Mouse (Mus musculus) cortical plate, adult 2 months (tissue): Measurements from ENCODE around the gene Espnl. TPM values are rescaled to one million over a fixed set of nuclear protein-coding genes. Genes with fewer than 3 reads are reported as not detected.

Experiments used
- H3K27ac ChIP-seq: fragments of 200-500 bp; 2 replicates; pipeline ENCODE4 v1.5.1; 2012; ENCODE audit warnings: low read length, control low read depth, inconsistent platforms; ENCODE audit not compliant: insufficient read depth
- H3K4me1 ChIP-seq: fragments of 200-500 bp; 2 replicates; pipeline ENCODE4 v1.6.1; 2011; ENCODE audit warnings: low read length; ENCODE audit not compliant: control insufficient read depth, insufficient read depth
- H3K4me3 ChIP-seq: fragments of 200-500 bp; 2 replicates; pipeline ENCODE4 v1.5.1; 2011; ENCODE audit warnings: mild to moderate bottlenecking, low read length, control low read depth; ENCODE audit not compliant: insufficient read depth
- CTCF ChIP-seq: fragments of 200-500 bp; IDR thresholded peaks from 2 replicates; pipeline ENCODE4 v1.5.1; 2011; ENCODE audit warnings: mild to moderate bottlenecking, control low read depth, low read length; ENCODE audit not compliant: insufficient read depth; ENCODE audit errors: extremely low read depth
- POLR2A ChIP-seq: fragments of 200-500 bp; IDR thresholded peaks from 2 replicates; pipeline ENCODE4 v1.6.1; 2011; ENCODE audit warnings: mild to moderate bottlenecking, low read length, control low read depth; ENCODE audit not compliant: insufficient read depth; ENCODE audit errors: extremely low read depth
- polyA plus RNA-seq: library from polyadenylated mRNA; depleted of rRNA; stranded (reverse); fragments of >200 nt; gene quantifications from 2 replicates; pipeline ENCODE4 v1.2.3, GENCODE M21; 2012

Espnl gene
- polyA plus RNA-seq, 1 experiment: 0.19 TPM

DNA sequence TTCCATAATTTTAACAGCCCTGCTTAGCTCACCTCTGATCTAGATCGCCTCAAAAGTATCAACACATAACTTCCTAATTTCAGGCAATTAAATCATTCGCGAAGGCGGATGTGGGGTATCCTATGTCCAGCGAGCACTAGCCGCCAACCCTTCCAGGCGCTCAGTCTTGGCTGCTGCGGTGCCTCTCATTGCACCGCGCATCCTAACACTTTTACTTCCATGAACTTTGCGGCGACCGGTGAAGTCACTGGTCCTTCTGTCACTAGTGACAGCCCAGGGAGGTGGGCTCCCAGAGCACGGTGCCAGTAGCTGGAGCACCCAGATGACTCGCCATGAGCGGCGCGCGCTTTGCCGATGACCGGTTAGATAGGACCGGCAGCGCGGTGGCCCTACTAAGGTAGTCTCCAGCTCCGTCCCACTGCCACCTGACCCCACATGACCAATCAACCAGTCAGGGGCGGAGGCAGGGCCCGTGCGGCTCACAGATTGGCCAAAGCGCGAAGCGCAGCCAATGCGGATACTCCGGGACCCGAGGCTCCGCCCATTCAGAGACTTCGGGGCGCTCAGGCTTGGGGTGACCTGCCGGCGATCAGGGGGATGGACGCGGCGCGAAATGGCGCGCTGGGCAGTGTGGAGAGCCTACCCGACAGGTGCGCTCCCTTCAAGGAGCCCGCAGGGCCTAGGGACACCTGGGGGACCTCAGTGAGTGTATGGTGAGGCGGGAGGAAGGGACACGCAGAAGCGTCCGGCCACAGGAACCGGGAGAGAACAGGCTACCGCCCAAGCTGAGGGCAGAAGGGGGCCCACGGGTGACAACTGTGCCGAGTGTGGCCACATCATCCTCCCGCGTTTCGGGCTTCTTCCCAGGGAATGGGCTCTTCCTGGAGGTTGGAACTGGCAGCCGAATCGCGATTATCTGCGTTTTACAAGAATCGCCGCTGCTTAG lies 23.8 kb upstream of the Espnl start, which contains the start of gene Scly:
TSS of gene Scly (plus strand) at position 540 of the 946 bp plus-strand sequence.
- peaks cover 1% of the 10 kb centered on the region; the same call in 1 of the 2 replicates for H3K4me1 ChIP-seq
- peak within 1 kb of the TSS; percentile 72 for H3K4me3 ChIP-seq
- TF ChIP-seq POLR2A: peak; percentile 50; the same call in 1 of the 2 replicates
- TF ChIP-seq CTCF: no peak
- no peak within 1 kb of the TSS for H3K27ac ChIP-seq

DNA sequence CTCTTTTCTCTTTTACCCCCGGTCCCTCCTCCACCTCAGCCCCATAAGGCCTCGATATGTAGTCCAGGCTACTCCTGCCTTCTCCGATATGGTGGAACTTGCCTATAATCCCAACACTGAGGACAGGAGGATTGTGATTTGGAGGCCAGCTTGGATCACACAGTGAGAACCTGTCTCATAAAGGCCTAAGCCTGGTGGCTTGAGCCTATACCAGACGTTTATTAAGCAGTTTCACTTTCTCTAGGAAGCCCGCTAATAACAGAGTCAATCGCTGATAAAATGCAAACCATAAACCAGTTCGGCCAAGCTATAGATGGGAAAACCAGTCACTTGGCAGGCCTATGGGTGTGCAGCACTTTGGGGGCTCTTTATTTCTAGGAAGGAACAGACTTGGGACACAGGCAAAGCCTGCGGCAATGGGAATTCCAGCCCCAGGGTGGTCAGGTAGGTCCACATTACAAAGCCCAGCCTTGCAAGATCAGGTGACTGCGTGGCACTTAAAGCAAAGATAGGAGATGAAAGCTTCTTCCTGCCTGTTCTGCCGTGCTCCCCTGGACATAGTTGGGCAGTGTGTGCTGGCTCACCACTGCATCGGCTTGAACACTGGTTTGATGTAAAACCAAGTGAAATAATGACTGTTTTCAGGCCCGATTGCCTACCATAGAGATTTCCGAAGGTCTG lies 22.7 kb upstream of the Espnl start:
- H3K4me3 ChIP-seq: peak overlapping the region; percentile 72; the same call in 1 of the 2 replicates
- TF ChIP-seq POLR2A (no peak), CTCF (no peak)
- peaks cover 1% of the 10 kb centered on the region; the same call in 1 of the 2 replicates for H3K4me1 ChIP-seq
- H3K27ac ChIP-seq: no peak overlapping the region

DNA sequence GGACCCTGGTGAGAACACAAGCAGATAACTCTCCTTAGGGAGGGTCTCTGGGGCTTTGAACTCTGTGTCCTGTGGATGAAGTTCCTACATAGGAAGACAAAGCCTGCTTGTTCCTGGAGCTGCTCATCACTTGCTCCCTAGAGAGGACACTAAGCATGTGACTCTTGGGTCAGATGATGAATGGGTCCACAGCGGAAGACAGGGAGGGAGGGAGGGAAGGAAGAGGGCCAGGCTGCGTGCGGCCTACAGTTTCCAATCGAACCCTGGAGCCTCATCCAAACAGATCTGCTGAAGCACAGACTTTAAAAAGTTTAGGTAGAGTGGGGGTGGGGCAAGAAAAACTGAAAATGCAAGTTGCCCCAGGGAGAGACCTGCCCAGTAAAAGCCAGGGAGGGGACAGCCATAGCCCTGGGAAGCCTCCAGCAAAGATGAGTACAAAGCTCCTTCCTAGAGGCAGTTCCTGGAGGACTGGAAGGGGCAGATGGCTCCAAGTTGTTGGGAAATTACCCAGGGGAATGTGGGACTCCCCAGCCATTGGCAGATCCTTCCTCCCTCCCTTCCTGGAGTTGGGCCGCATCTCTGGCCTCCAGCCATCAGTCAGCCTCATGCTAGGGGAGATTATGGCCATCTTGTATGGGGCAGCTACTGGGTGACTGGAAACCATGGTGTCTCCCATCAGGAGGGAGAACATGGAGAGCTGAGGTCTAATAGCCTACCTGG lies 22.0 kb upstream of the Espnl start:
- TF ChIP-seq CTCF: no peak
- Histone ChIP-seq H3K27ac (no peak overlapping the region), H3K4me3 (no peak overlapping the region), H3K4me1 (peaks cover 1% of the 10 kb centered on the region; the same call in 1 of the 2 replicates)

DNA sequence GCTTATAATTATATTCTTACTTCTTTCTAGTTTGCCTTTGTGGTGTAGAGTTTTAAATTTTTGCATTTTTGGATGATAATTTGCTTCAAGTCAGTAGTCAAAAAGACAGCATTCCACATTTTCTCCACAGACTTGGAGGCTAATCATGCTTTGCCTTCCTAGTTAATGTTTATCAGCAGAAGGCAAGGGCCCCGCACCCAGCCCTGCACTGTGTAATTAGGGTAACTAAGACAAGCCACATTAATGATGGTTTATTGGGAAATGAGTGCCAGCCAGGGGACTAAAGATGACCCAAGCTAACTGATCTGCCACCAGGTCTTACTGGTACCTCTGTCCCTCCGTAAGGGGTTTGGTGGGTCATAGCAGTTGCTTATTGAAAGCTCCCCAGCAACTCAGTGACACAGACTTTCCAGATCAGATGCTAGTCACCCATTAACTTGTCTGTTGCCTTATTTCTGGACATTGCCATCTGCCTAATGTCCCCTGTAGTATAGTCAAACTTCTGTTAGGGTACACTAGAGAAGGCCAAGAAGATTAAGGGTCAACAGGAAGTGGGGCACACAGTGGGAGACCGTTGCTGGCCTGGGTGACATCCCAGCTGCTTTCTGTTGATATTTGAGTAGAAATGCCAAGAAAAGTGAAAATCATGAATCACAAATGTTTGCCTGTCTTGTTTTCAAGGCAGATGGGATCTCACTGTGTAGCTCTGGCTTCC lies 20.5 kb upstream of the Espnl start:
- Histone ChIP-seq H3K4me1 (peaks cover 1% of the 10 kb centered on the region; the same call in 1 of the 2 replicates), H3K27ac (no peak overlapping the region), H3K4me3 (no peak overlapping the region)
- TF ChIP-seq POLR2A (no peak), CTCF (no peak)

DNA sequence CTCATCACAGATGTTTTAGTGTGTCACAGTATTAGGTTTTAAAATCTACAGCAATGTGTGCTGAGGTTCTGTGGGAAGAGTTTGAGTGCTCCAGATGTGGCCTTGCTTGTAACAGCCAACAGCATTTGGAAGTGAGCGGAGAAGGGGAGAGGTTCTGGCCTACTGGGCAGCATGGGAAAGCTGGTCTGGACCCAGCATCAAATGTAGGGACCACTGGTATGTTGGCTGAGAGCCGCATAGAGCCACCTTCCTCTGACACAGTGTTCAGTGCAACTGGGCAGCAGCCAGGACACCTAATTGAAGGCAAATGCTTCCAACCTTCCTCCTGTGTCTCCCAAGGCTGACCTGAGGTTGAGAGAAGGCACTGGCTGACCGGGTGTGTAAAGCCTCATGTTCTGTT lies 19.9 kb upstream of the Espnl start:
- TF ChIP-seq CTCF: no peak
- no peak for TF ChIP-seq POLR2A
- peaks cover 1% of the 10 kb centered on the region; the same call in 1 of the 2 replicates for H3K4me1 ChIP-seq
- H3K27ac ChIP-seq: no peak overlapping the region
- no peak overlapping the region for H3K4me3 ChIP-seq

DNA sequence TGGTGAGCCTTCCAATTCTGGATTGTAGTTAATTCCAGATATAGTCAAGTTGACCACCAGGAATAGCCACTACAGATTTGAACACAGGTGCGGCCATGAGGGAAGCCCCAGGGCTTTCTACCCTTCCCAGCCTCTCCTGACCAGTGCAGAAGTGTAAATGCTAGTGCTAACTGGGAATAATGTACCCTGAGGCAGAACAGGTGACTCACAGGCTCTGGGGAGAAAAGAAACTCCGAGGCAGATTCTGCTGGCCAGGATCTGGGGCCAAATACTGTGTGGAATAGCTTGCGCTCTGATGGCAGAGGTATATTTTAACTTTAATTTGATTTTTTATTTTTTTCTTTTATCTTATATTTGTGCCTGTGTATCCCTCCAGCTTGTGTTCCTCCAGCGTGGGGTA lies 17.3 kb upstream of the Espnl start:
- TF ChIP-seq CTCF: no peak
- H3K4me3 ChIP-seq: no peak overlapping the region
- no peaks in the 10 kb centered on the region for H3K4me1 ChIP-seq
- H3K27ac ChIP-seq: no peak overlapping the region

DNA sequence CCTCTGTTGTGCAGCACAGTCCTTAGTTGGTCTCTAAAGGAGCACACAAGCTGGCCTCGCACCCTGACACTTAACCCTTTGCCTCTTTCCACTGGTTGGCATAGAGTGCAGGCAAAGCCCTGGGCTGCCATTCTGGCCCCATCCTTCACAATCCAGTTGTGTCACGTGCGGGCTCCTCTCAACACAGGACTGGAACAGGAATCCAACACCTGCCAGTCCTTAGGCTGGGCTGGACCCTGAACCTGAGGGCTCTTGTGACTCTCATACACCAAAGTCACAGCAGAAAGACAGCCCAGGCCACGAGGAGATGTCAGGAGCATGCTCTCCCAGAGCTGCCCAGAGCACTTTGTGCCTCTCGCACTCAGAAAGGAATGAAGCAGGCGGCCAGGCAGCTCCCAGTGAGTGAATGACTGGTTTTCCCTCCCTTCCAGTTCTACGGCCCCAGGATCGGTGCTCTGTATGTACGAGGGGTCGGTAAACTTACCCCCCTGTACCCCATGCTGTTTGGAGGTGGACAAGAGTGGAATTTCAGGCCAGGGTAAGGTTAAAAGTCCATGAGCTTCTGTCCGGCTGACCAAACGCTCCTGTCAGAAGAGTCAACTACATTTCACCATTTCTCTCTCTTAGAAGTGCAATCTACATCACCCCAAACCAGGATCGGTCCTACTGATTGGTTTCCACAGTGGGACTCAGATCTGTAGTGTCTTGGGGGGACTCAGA lies 12.3 kb upstream of the Espnl start:
- TF ChIP-seq POLR2A (no peak), CTCF (no peak)
- no peak overlapping the region for H3K4me3 ChIP-seq

DNA sequence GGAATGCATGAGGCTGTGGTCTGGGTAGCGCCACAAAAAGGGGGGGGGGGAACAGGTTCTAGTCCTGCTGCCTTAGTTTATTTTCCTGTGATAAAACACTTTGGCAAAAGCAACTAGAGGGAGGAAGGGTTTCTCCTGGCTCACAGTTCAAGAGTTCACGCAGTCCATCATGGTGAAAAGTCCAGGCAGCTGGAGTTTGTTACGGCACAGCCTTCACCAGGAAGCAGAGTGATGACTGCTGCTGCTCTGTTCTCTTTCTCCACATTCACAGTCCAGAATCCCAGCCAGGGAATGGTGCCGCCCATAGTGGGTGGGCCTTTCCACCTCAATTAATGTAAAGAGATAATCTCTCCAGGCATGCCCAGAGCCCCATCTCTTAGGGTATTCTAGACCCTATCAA lies 9.6 kb upstream of the Espnl start:
- no peak overlapping the region for H3K4me3 ChIP-seq
- no peak overlapping the region for H3K27ac ChIP-seq
- TF ChIP-seq CTCF: no peak
- TF ChIP-seq POLR2A: no peak
- H3K4me1 ChIP-seq: no peaks in the 10 kb centered on the region

More for the DNA sequence above, 12.3 kb upstream of the Espnl start:
- H3K4me1 ChIP-seq: no peaks in the 10 kb centered on the region
- no peak overlapping the region for H3K27ac ChIP-seq
